Mouse (Mus musculus) MEL (cell line): Measurements from ENCODE around the gene Ap3d1. TPM values are rescaled to one million over a fixed set of nuclear protein-coding genes. Genes with fewer than 3 reads are reported as not detected.

Experiments
- DNase-seq: peaks from one replicate; pipeline ENCODE4 v3.0.0; 2011; ENCODE audit warnings: low read depth, low spot score
- H3K27ac ChIP-seq: 2 replicates; pipeline ENCODE4 v1.5.1; 2012; ENCODE audit warnings: low read depth, mild to moderate bottlenecking, control low read depth, low read length, moderate library complexity; ENCODE audit not compliant: control insufficient read depth
- H3K27me3 ChIP-seq, 2 experiments: fragments of 150-350 bp in 1 of 2; sonication (generic) in 1 of 2; 2 replicates each; pipeline ENCODE4 v1.6.1; 2012; ENCODE audit warnings: low read length in 2 of 2, mild to moderate bottlenecking in 2 of 2, improper control_type of control experiment in 1 of 2, moderate library complexity in 1 of 2; ENCODE audit not compliant: insufficient read depth in 2 of 2, control insufficient read depth in 1 of 2
- H3K36me3 ChIP-seq, 2 experiments: 2 replicates each; pipeline ENCODE4 v1.6.1; 2012 to 2014; ENCODE audit warnings: low read length in 2 of 2, improper control_type of control experiment in 1 of 2, inconsistent platforms in 1 of 2, mild to moderate bottlenecking in 1 of 2; ENCODE audit not compliant: insufficient read depth in 2 of 2, control insufficient read depth in 1 of 2
- H3K4me1 ChIP-seq, 2 experiments: fragments of 150-350 bp in 1 of 2; sonication (generic) in 1 of 2; 2 replicates each; pipeline ENCODE4 v1.6.1; 2012; ENCODE audit warnings: low read length in 2 of 2, improper control_type of control experiment in 1 of 2, mild to moderate bottlenecking in 1 of 2; ENCODE audit not compliant: insufficient read depth in 2 of 2, control insufficient read depth in 1 of 2
- H3K4me3 ChIP-seq, 2 experiments: fragments of 150-350 bp in 1 of 2; sonication (generic) in 1 of 2; 2 replicates each; pipeline ENCODE4 v1.5.1; 2012; ENCODE audit warnings: low read depth in 2 of 2, low read length in 2 of 2, mild to moderate bottlenecking in 2 of 2, moderate library complexity in 2 of 2, control low read depth in 1 of 2, improper control_type of control experiment in 1 of 2; ENCODE audit not compliant: control insufficient read depth in 1 of 2, insufficient read depth in 1 of 2
- H3K79me2 ChIP-seq: 2 replicates; pipeline ENCODE4 v1.6.1; 2012; ENCODE audit warnings: mild to moderate bottlenecking, low read length, moderate library complexity; ENCODE audit not compliant: control insufficient read depth, poor library complexity, insufficient read depth
- H3K9ac ChIP-seq: 2 replicates; pipeline ENCODE4 v1.6.1; 2012; ENCODE audit warnings: low read depth, mild to moderate bottlenecking, control low read depth, low read length, moderate library complexity; ENCODE audit not compliant: control insufficient read depth, poor library complexity, severe bottlenecking
- H3K9me3 ChIP-seq: fragments of 150-350 bp; sonication (generic); replicated peaks from 2 replicates; pipeline ENCODE4 v1.6.1; 2012; ENCODE audit warnings: mild to moderate bottlenecking, low read length, improper control_type of control experiment, moderate library complexity; ENCODE audit not compliant: insufficient read depth
- ETS1 ChIP-seq: IDR thresholded peaks from 2 replicates; pipeline ENCODE4 v1.6.1; 2012; ENCODE audit warnings: low read depth, mild to moderate bottlenecking, inconsistent platforms, low read length, improper control_type of control experiment, moderate library complexity
- MAZ ChIP-seq: IDR thresholded peaks from 2 replicates; pipeline ENCODE4 v1.6.1; 2012; ENCODE audit warnings: low read depth, mild to moderate bottlenecking, inconsistent platforms, low read length, improper control_type of control experiment
- MXI1 ChIP-seq: IDR thresholded peaks from 2 replicates; pipeline ENCODE4 v1.6.1; 2011; ENCODE audit warnings: mild to moderate bottlenecking, low read depth, low read length, improper control_type of control experiment
- NRF1 ChIP-seq: IDR thresholded peaks from 2 replicates; pipeline ENCODE4 v1.6.1; 2014; ENCODE audit warnings: low read depth, mild to moderate bottlenecking, inconsistent platforms, low read length, improper control_type of control experiment, moderate library complexity; ENCODE audit not compliant: poor library complexity, insufficient read depth, severe bottlenecking
- POLR2A ChIP-seq, 2 experiments: IDR thresholded peaks; 2 replicates each; pipeline ENCODE4 v1.6.1; 2011 to 2012; ENCODE audit warnings: low read length in 2 of 2, mild to moderate bottlenecking in 2 of 2, control low read depth in 1 of 2, improper control_type of control experiment in 1 of 2, low read depth in 1 of 2, moderate library complexity in 1 of 2; ENCODE audit not compliant: control insufficient read depth in 1 of 2, insufficient read depth in 1 of 2, poor library complexity in 1 of 2
- RAD21 ChIP-seq: IDR thresholded peaks from 2 replicates; pipeline ENCODE4 v1.6.1; 2011; ENCODE audit warnings: mild to moderate bottlenecking, low read depth, low read length, improper control_type of control experiment
- TCF12 ChIP-seq: IDR thresholded peaks from 2 replicates; pipeline ENCODE4 v1.6.1; 2014; ENCODE audit warnings: low read depth, mild to moderate bottlenecking, inconsistent platforms, low read length, improper control_type of control experiment, moderate library complexity
- ZC3H11A ChIP-seq: IDR thresholded peaks from 2 replicates; pipeline ENCODE4 v1.6.1; 2012; ENCODE audit warnings: low read depth, mild to moderate bottlenecking, inconsistent platforms, low read length, improper control_type of control experiment
- ZNF384 ChIP-seq: IDR thresholded peaks from 2 replicates; pipeline ENCODE4 v1.6.1; 2012; ENCODE audit warnings: low read depth, mild to moderate bottlenecking, inconsistent platforms, low read length, improper control_type of control experiment
- polyA plus RNA-seq, 2 experiments: library from polyadenylated mRNA; stranded (reverse) in 1 of 2; unstranded in 1 of 2; fragments of >175 nt in 1 of 2; fragments of >200 nt in 1 of 2; gene quantifications; 2 replicates each; pipeline versions ENCODE4 v1.2.1 to v1.2.4; 2012; ENCODE audit warnings: low replicate concordance in 2 of 2, low read depth in 1 of 2; ENCODE audit not compliant: insufficient read length in 2 of 2, insufficient read depth in 1 of 2, missing spikeins in 1 of 2
- total RNA-seq: library from RNA; depleted of rRNA; stranded (reverse); fragments of 300-350 nt; gene quantifications from 2 replicates; pipeline ENCODE4 v1.2.3, GENCODE M21; 2012

Gene Ap3d1
- total and polyA plus RNA-seq, 3 experiments = 32.7 to 260 (median 54.5) TPM

DNA sequence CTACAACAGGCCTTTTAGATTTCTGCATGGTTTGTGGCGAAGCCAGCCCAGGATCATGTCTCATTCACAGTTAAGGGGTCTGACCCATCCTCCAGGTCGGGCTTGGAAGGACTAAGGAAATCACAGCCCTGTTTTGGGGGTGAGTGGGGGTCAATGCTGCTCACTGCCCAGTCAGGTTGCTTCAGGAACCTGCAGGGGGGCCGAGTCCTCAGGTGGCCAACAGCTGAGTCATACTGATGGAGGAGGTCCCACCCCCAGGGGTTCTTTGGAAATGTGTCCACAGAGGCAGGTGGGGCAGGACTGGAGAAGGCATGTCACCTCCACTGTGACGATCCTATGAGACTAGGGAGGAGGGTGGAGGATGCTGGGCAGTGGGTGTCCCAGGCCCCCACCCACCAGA lies 76.6 kb downstream of the Ap3d1 start:
- TF ChIP-seq ZC3H11A (no peak), POLR2A (IDR thresholded peaks at IDR 0.05; ENCODE audit: control insufficient read depth in 1 of 2, insufficient read depth in 1 of 2, low read depth in 1 of 2, low read length in 2 of 2, poor library complexity in 1 of 2) (peak in 1 of 2 experiments; percentile 19; a peak in 1 of 4 replicates), MAZ (no peak)
- no peak for DNase-seq
- no peak overlapping the region for H3K9ac ChIP-seq
- no peaks in the 10 kb centered on the region for H3K9me3 ChIP-seq
- H3K27ac ChIP-seq = no peak overlapping the region
- peaks cover 2 to 14% of the 10 kb centered on the region in 2 experiments for H3K36me3 ChIP-seq
- H3K4me3 ChIP-seq = no peak overlapping the region
- peaks cover 5 to 24% of the 10 kb centered on the region in 2 experiments for H3K4me1 ChIP-seq
- no peaks in the 10 kb centered on the region for H3K27me3 ChIP-seq
- no peaks in the 10 kb centered on the region; the same call in 1 of the 2 replicates for H3K79me2 ChIP-seq

GRCm38 (mm10) chr10:80665016-80665380 lies 77.1 kb downstream of the Ap3d1 start:
- TF ChIP-seq TCF12 = no peak
- no peak for TF ChIP-seq NRF1
- Histone ChIP-seq H3K4me3 (peak overlapping the region in 1 of 2 experiments; percentile 30; a peak in 1 of 4 replicates), H3K9me3 (no peaks in the 10 kb centered on the region), H3K4me1 (peaks cover 5 to 24% of the 10 kb centered on the region in 2 experiments), H3K9ac (peak overlapping the region; percentile 61), H3K27ac (peak overlapping the region; percentile 50; the same call in 1 of the 2 replicates), H3K27me3 (no peaks in the 10 kb centered on the region), H3K79me2 (no peaks in the 10 kb centered on the region; the same call in 1 of the 2 replicates), H3K36me3 (peaks cover 2 to 14% of the 10 kb centered on the region in 2 experiments)
- no peak for DNase-seq

DNA sequence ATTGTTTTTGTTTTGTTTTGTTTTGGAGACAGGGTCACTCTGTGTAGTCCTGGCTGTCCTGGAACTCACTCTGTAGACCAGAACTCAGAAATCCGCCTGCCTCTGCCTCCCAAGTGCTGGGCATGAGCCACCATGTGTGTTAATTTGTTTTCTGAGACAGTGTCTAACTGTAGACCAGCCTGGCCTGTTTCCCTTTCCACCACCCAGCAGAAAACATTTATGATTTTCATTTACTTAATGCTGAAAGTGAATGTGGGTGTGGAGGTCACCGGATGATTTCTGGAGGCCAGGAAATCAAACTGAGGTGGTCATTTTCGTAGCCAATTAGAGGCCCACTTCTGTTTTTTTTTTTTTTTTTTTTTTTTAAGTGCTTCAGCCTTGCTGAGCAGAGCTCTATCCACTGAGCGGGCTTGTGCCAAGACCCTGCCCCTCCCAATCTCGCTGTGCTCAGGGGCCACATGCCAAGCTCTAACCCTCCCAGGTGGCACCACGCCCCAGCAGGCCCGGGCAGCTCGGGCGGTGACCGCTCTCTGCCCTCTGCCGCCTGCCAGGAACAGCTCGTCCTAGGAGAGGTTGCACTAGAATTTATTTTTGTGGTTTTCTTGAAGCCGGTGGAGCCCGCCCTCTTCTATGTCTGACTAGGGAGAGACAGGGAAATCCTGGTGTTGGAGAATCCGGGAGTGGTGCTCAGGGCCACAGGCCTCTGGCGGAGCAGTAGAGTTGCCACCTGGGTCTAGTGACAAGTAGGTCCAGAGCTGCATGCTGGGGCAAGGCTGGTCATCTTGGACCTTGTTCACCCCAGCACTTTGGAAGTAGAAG lies 77.7 kb downstream of the Ap3d1 start:
- peak overlapping the region; percentile 61 for H3K9ac ChIP-seq
- peak overlapping the region; percentile 50 for H3K27ac ChIP-seq
- H3K27me3 ChIP-seq = no peaks in the 10 kb centered on the region
- no peaks in the 10 kb centered on the region for H3K9me3 ChIP-seq
- peak; percentile 64 for DNase-seq
- H3K4me1 ChIP-seq = peaks cover 5 to 24% of the 10 kb centered on the region in 2 experiments
- no peaks in the 10 kb centered on the region; the same call in 1 of the 2 replicates for H3K79me2 ChIP-seq
- TF ChIP-seq MXI1 = peak; percentile 57; the same call in 1 of the 2 replicates
- TF ChIP-seq RAD21 = no peak
- TF ChIP-seq ZNF384 = peak; percentile 95
- TF ChIP-seq ETS1 = 0 out of 2 replicates have a peak, but pooled peaks have one; percentile 10
- H3K4me3 ChIP-seq = peak overlapping the region; percentile 6 to 30
- H3K36me3 ChIP-seq = peaks cover 0 to 14% of the 10 kb centered on the region in 2 experiments
